Mouse (Mus musculus): Measurements from ENCODE around the gene Dnajb11. TPM values are rescaled to one million over a fixed set of nuclear protein-coding genes. Genes with fewer than 3 reads are reported as not detected.
A peak's percentile ranks its signal among the peaks of the same experiment; 100 is the strongest.

Dnajb11 gene
- total RNA-seq (2017), result 98.7 and 103 TPM in 2 replicates

DNA sequence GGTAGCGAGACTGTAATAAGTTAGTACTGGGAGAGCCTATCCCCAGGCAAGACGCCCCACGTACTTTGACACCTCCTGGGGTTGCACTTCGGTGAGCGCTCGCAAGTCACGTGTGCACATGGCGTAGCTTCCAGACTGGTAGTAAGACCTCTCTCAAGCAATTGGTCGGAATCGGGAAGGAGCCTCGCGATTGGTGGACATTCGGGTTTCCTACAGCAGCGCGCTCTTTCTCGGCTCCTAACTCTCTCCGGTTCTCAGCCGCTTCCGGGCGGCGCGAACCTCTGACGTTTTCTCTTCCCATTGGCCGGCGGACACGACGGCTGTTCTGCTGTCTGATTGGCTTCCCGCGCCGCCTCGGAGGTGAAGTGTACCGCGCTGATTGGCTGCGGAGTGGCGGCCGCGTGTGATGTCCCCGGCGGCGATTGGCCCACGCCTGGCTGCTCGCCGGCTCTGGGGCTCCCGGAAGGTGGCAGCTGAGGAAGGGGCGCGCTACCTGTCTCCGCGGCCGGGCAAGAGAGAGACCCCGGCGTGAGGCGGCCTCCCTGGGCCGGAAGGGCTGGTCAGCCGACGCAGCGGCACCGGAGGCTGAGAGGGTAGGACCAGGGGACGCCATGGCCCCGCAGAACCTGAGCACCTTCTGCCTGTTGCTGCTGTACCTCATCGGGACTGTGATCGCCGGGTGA lies at the start of gene Dnajb11, which contains the start of gene Tbccd1:
Dnajb11 (plus strand) TSS at position 415 of the 683 bp plus-strand sequence.
Tbccd1 (minus strand) TSS at position 239 of the 683 bp plus-strand sequence.
- ATAC-seq (ENCODE audit: extremely low read depth, insufficient number of reproducible peaks, low FRiP score, poor library complexity, severe bottlenecking), result peak; percentile 97

DNA sequence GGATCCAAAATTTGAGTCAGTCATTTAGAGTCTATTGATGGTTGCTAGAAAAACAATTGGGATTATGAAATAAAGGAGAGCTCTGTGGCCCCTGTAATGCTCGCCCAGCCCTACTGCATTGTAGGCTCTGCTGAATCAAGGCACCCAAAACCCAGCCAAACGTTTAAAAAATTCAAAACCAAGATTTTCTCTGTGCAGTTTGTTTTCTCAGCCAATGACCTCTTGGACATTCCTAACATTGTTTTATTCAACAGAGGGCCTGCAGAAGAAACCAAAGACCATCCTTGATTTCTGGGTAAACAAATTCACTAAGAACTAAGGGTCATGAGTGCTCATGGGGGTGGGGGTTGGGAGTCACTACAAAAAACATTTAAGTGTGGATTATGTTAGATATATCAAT lies 46.2 kb upstream of the Dnajb11 start, which contains the start of gene Crygs:
Crygs (minus strand) TSS at position 101 of the 400 bp plus-strand sequence.
- no peak for ATAC-seq (ENCODE audit: extremely low read depth, insufficient number of reproducible peaks, low FRiP score, poor library complexity, severe bottlenecking)

DNA sequence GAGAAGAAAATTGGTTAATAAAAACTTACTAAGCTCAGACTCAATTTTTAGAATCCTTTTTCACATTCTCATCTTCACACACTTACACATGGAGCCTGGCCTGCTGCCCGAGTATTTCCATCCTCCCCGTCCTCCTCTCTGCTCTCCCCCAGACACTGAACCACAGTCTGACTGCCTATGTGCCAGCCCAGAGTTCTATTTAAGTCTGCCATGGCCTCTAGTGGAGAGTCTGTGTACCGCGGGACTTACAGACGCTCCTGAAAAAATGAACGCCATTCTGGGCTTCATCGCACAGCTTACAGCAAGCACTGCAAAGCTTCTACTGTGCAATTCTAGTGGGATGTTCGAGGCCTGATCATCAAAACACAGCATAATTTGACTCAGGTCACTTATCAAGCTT lies 36.9 kb upstream of the Dnajb11 start:
- no peak for ATAC-seq (ENCODE audit: extremely low read depth, insufficient number of reproducible peaks, low FRiP score, poor library complexity, severe bottlenecking)

DNA sequence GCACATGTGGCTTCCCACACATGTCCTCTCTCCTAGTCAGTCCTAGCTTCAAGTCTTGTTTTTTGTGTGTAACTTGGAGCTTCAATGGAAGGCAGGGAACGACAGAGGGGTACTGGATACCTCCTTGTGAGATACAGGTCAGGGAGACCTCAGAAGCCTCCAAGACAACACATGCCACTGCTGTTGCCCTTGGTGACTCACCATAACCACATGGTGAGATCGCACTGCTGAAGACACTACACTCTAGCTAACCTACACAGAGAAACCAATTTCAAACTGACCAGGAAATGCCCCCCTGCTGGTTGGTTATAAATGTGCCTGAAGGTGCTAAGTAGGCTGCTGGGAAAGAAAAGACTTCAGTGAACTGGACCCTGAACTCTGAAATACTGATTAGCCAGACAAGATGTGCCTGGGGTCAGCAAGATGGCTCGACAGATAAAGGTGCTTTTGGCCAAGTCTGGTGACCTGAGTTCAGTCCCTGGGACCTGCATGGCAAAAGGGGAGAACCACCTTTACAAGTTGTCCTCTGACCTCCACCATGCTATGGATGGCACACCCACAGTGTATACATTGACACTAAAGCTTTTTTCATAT lies 24.6 kb upstream of the Dnajb11 start:
- no peak for ATAC-seq (ENCODE audit: extremely low read depth, insufficient number of reproducible peaks, low FRiP score, poor library complexity, severe bottlenecking)

DNA sequence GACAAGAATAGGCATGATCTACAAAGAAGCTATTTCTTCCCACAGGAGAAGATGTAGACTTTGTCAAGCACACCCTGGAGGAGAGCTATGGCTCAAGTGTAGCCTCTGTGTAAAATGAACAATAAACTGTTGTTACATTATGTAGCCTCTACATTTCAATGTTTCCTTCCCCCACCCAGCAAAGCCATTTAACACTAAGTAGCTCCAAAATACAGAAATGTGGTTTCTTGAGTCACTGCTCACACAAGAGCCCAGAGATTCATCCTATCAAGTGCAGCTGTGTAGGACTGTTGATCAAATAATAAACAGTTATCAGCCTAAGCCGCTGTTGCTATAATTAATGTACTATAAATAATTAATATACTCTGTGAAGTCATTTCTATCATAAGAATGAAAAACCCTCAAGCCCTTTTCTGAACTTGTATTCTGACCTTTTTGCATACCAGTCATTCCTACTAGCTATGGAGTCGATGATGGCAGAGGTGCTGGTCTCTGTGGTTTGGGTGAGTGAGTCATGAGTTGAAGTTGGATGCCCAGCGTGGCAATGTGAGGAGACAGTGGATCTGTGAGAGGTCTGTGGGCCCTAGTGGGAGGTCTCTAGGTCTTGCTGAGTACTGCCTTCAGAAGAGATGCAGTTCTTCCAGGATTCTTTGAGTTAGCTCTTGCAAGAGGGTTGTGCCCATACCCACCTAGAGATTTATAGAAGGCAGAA lies 18.3 kb upstream of the Dnajb11 start:
- ATAC-seq (ENCODE audit: extremely low read depth, insufficient number of reproducible peaks, low FRiP score, poor library complexity, severe bottlenecking), result no peak

DNA sequence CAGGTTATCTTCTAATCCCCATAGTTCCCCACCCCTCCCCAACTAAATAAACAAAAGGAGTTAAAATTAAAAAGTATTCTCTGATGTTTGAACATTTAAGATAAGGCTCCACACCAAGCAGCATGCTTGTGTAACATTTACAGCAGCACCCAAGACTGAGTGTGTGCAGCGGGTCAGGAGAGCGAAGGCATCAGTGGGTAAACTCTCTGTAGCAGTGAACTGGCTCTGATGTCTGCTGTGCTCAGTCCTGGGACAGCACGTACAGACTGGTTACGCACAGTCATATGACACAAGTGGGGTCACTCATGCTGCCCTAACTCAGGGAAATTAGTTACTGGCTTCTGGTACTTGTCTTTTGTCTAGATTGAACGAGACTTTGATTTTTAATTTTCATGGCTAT lies 14.8 kb upstream of the Dnajb11 start:
- no peak for ATAC-seq (ENCODE audit: extremely low read depth, insufficient number of reproducible peaks, low FRiP score, poor library complexity, severe bottlenecking)

DNA sequence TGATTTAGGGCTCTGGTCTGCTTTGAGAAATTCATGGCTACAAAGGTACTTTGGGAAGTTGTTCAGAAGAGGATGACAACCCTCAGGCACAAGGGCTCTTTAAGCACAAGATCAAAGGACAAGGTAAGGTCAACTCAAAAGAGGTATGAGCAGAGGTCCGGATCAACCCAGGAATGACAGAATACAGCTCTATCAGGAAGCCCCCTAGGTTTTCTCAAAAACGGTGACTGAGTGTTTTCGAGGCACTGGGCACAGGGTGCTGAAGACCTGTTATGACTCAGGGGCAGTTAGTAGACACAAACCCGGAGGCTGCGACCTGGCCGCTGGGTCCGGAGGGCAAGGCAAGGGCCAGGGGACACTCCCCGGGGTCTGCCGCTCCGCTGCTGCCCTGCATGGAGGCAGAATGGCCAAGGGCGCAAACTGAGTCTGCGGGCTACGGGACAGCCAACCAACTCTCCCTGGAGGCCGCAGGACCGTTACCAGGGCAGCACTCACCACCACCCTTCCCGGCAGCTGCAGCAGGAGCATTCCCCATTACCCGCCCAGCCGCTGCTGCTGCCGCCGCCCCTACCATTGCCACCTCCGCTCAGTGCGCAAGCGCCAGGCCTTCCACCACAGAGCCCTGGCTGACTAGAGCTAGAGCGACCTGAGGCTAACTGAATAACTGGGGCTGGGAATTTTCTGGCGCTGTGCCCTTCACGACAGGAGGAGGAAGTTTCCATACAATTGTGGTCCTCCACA lies 13.4 kb upstream of the Dnajb11 start:
- no peak for ATAC-seq (ENCODE audit: extremely low read depth, insufficient number of reproducible peaks, low FRiP score, poor library complexity, severe bottlenecking)

DNA sequence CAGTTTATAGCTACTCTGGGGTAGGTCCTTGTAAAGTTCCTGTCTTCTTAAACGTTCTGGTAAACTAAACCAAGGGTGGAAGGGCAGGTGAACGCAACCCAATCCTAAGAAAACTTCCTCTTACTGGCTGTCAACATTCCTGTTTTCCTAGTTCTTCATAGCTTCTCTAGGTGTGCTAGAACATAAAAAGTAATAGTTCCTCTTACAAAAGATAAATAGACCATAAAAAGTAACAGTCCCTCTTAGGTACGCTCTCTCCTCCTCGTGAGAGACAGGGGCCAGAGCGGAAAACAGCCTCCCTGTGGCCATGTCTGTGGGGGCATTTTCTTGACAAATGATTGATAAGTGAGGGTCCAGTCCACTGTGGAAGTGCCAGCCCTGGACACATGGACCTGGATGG lies 12.8 kb upstream of the Dnajb11 start:
- no peak for ATAC-seq (ENCODE audit: extremely low read depth, insufficient number of reproducible peaks, low FRiP score, poor library complexity, severe bottlenecking)

DNA sequence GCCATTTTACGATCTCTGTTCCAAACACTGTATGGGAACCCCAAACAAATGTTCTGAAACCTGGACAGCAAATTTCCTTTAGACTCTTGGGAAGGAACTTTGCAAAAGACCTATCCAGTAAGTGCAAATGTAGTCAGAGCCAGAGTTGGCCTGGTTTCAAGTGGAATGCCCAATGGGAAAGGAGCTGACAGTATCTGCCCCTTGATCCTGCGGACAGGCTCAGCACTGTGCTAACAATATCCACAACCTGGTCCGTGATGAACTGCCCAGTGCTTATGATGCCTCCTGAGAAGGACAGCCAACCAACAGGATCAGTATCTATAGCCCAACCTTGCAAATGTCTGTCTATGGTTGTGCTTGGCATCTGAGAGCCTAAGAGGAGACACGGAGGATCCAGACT lies 12.2 kb upstream of the Dnajb11 start:
- no peak for ATAC-seq (ENCODE audit: extremely low read depth, insufficient number of reproducible peaks, low FRiP score, poor library complexity, severe bottlenecking)

DNA sequence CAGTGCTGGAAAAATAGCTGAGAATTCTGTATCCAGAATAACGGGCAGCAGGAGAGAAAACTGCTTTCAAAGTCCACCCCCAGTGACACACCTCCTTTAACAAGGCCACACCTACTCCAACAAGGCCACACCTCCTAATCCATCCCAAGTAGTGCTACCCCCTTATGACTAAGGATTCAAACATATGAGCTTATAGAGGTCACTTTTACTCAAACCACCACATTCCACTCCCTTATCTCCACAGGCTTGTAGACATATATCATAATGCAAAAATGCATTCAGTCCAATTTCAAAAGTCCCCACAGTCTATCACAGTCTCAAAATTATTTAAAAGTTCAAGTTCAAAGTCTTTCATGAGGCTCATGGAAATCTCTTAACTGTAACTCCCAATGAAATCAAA lies 10.0 kb upstream of the Dnajb11 start:
- ATAC-seq (ENCODE audit: extremely low read depth, insufficient number of reproducible peaks, low FRiP score, poor library complexity, severe bottlenecking), result no peak

DNA sequence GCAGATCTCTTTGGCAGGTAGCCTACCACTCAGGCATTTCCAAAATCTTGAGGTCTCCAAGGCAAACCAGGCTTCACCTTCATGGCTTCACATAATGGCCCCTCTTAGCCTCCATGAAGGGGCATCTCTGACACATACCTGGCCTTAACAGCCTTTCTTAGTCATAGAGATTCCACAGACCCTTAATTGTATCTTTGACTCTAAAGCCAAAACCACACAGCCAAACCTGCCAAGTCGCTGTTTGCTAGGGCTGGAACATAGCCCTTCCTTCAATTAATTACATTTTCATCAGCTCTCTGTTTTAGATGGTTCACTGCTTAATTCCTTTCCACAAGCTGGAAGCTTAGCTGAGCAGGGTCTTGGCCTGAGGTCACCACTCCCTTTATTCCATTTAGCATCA lies 9.3 kb upstream of the Dnajb11 start:
- no peak for ATAC-seq (ENCODE audit: extremely low read depth, insufficient number of reproducible peaks, low FRiP score, poor library complexity, severe bottlenecking)

DNA sequence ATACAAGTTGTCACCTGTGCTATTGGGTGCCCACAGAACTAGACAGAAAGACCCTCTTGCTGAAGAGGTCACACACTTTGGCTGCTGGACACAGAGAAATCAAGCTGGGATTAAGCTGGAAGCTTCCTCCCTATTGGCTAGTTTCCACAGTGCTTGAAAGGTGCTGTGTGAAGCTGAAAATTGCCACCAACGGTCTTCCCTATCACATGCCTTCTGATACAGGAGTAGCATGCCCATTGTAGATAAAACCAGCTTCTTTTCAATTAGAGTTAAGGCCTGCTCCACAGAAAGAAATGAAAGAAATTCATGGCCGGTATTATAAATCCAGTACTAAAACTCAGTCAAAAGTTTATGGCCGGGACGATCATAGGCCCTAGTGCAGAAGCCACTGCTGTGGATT lies 4.9 kb upstream of the Dnajb11 start:
- no peak for ATAC-seq (ENCODE audit: extremely low read depth, insufficient number of reproducible peaks, low FRiP score, poor library complexity, severe bottlenecking)

DNA sequence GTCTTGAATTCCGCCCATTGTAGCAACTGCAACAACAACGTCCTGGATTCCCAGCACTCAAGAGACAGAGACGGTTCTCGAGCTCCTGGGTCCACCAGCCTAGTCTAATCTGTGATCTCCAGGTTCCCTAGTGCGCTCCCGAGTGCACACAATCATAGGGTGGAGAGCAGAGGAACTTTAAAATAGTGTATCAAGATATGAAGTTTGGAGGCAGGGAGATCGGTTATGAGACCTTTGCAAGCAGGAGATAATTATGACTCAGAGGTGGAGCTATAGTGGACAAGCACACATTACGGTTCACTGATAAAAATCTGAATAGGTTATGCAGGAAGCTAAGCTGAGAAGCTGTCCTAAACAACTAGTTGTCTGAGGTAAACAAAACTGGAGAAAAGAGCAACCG lies 872 bp upstream of the Dnajb11 start:
- no peak for ATAC-seq (ENCODE audit: extremely low read depth, insufficient number of reproducible peaks, low FRiP score, poor library complexity, severe bottlenecking)

DNA sequence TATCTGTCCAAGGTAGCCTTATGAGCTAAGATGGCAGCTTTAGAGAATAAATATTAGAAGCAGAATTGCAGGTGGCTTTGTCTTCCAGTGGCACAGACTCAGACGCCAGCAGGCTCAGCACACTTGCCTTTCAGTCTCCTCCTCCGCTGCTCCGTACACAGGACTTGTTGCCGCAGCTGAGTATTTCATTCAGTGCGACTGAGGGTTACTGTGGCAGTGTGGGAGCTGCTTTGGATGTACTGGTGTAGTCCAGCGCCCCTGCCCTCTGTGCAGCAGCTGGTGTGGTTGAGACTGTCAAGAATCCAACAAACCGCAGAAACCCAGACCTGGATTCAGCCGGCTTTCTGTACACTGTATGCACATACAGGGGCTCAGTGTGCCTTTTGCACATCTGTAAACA lies 14.8 kb downstream of the Dnajb11 start:
- no peak for ATAC-seq (ENCODE audit: extremely low read depth, insufficient number of reproducible peaks, low FRiP score, poor library complexity, severe bottlenecking)

DNA sequence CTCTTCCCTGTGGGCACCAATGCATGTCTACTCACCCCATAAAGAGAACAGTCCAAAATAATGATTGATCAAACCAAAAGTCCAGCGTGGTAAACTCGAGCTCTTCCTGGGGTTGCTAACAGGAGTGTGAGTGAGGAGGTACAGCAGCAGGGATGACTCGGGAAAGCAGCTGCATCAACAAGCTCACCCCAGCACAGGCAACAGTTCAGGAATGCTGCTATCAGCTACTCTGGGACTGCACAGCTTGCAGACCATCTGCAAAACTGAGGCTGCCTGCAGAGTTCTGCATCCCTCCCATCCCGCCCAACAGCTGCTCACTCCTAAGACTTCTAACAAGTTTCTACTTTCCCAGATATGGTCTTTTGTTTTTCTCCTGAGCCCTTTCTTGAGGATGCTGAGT lies 15.7 kb downstream of the Dnajb11 start:
- no peak for ATAC-seq (ENCODE audit: extremely low read depth, insufficient number of reproducible peaks, low FRiP score, poor library complexity, severe bottlenecking)

DNA sequence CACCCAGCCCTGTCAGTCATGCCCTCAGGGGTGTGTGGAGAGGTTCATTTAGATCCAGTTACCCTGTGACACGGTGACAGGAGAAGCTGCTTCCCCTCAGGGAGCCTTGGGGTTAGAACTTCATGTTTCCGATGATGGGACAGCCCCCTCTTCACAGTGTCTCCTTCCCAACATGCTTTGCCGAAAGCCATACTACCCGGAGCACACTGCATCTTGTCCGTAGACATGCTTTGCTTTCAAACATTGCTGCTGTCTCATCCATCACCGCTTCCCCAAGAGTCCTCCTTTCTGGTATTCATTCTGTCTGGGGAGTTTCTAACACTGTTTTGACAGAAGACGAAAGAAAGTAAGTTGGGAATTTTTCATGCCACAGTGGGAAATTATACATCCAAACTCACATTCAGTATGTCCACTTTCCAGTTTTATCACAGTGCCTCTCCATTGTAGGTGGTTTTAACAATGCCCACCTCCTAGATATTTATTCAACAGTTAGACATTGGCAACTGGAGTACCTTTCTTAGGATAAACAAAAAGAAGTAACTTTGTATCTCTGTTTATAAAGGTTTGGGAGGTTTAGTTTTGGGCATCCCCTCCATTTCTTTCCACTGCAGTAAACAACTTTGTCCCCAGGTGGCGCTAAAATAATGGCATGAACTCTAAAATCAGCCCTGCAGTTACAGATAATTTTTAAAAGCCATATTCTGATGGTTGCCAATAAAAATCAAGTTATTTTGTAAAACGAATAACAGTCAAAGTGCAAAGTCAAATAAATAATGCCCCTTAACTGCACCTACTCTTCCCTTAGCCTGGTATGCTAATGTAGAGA lies 18.8 kb downstream of the Dnajb11 start:
- no peak for ATAC-seq (ENCODE audit: extremely low read depth, insufficient number of reproducible peaks, low FRiP score, poor library complexity, severe bottlenecking)

DNA sequence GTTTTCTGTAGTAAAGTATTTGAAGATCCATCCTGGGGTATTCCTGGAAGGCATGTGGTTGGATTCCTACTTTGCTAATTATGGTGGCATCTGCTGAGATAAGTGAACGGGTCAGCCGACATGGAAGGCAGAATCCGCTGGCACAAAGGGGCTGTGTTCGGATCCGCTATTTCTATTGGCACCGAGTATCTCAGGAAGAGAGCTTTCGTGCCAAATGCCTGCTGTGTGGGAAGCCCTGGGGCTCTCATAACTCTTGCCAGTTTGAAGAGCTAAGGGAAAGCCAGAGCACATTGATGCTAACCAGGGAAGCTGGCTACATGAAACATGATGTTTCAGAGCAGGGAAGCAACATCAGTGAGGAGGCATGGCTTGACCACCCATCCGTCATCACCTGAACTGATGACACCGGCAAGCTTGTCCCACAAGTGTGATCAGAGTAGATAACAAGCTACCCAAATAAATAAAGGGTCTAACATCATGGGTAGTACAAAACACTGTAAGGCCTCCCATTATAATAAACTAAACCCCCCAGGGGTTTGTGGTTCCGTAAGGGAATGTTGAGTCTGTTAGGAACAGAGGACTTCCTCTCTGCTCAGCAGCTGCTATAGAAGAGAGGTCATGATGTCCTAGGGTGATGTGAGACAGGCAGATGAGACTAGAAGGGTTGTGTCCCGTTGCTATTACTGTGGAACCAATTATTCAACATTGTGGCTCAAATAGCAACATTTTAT lies 20.2 kb downstream of the Dnajb11 start:
- ATAC-seq (ENCODE audit: extremely low read depth, insufficient number of reproducible peaks, low FRiP score, poor library complexity, severe bottlenecking), result no peak

DNA sequence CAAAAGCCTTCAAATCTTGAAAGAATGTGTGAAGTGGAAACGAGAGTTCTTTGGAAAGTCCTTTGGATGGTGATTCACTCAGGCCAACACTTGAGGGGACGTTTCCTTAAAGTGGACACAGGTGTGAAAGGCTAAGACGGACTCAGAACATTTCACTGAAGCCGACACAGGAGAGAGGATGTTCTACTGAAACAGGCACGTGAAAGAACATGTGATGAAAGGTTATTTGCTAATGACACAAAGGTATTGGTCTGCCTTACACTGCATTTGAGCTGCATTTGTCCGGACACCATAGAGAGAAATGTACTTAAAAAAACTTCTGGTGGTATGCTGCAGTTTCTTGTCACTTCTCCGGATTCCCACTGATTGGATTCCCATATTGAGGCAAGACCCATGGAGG lies 21.1 kb downstream of the Dnajb11 start:
- no peak for ATAC-seq (ENCODE audit: extremely low read depth, insufficient number of reproducible peaks, low FRiP score, poor library complexity, severe bottlenecking)

All from neutrophil, adult 5-6 weeks (primary cell).